Comparison of ENCODE assay signal across 20 mouse cellular contexts in the genomic region with DNA sequence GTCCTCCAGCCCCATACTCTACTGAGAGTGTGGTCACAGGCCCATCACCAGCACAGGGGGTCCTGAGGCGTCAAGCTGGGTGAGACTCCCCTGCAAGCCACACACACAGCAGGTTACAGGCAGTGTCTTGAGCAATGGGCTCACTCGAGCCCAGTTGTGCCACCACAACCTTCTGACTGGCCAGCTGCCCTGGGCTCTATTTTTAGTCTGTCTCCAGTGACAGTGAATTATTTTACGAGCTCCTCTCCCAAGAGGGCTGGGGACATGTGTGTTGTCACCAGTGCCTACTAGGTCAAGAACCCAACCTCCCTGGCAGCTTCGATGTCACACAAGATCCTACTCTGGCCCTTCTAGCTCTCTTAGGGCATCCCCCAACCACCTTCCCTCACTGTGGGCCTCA. TPM values are rescaled to one million over a fixed set of nuclear protein-coding genes. Genes with fewer than 3 reads are reported as not detected.
A peak's percentile ranks its signal among the peaks of the same experiment; 100 is the strongest.
DNase-seq lines count a peak whose midpoint lies in the region; ATAC-seq lines count a peak whose summit lies in the region.
"Had no signal": no experiment of that assay in that cellular context is flagged by ENCODE, and none has a peak within 500 bp of the region (broad histone marks: within the 10 kb centered on the region; RNA-seq: fewer than 3 reads in every experiment).

No protein-coding gene starts in this region.

- no peaks in the 10 kb centered on the region for H3K36me3 ChIP-seq in heart, embryonic 12.5 days
- H3K36me3 ChIP-seq in heart, embryonic 10.5 days: no peaks in the 10 kb centered on the region
- H3K36me3 ChIP-seq: hindbrain, embryonic 15.5 days; limb, embryonic 13.5 days; neural tube, embryonic 12.5 days had no signal

- no peak for ATAC-seq in heart, embryonic 12.5 days (ENCODE audit: insufficient number of reproducible peaks, low FRiP score)
- ATAC-seq: forebrain, embryonic 14.5 days; intestine, embryonic 16.5 days had no signal

- peaks cover 26% of the 10 kb centered on the region for H3K4me1 ChIP-seq in heart, embryonic 12.5 days (replicated peaks)
- peaks cover 20% of the 10 kb centered on the region for H3K4me1 ChIP-seq in brown adipose tissue, adult 24 weeks (ENCODE audit: control insufficient read depth, insufficient read depth, insufficient read length, low read length)
- H3K4me1 ChIP-seq in heart, embryonic 10.5 days: peaks cover 30% of the 10 kb centered on the region

- no peak overlapping the region for H3K4me2 ChIP-seq in heart, embryonic 12.5 days
- H3K4me2 ChIP-seq: hindbrain, embryonic 15.5 days; limb, embryonic 13.5 days; neural tube, embryonic 12.5 days had no signal

- no peak overlapping the region for H3K4me3 ChIP-seq in heart, embryonic 12.5 days
- H3K4me3 ChIP-seq in brown adipose tissue, adult 24 weeks (ENCODE audit: insufficient read depth, low read depth, low read length): peak overlapping the region; percentile 87
- H3K4me3 ChIP-seq in heart, embryonic 10.5 days: no peak overlapping the region
- H3K4me3 ChIP-seq: hindbrain, embryonic 15.5 days; limb, embryonic 13.5 days; neural tube, embryonic 12.5 days had no signal

- no peak overlapping the region for H3K27ac ChIP-seq in heart, embryonic 12.5 days (ENCODE audit: poor library complexity, severe bottlenecking)
- H3K27ac ChIP-seq in brown adipose tissue, adult 24 weeks (replicated peaks; ENCODE audit: low read depth, low read length): peak overlapping the region; percentile 86
- H3K27ac ChIP-seq in heart, embryonic 10.5 days: 0 out of 2 replicates have a peak overlapping the region, but pooled peaks have one; percentile 11
- H3K27ac ChIP-seq: hindbrain, embryonic 15.5 days; kidney, postnatal 0 days; limb, embryonic 13.5 days; neural tube, embryonic 12.5 days had no signal

- DNase-seq in heart, adult 18-20 months: peak; percentile 68 to 70
- peak; percentile 94 for DNase-seq in adipocyte (ENCODE audit: low spot score)
- DNase-seq in heart, embryonic 10.5 days (ENCODE audit: low spot score): no peak
- DNase-seq in thymus, adult 18-20 months: no peak
- DNase-seq in left cerebral cortex, adult 18-20 months (ENCODE audit: low spot score in 2 of 2): no peak
- DNase-seq in cerebellum, adult 11-12 months: no peak
- DNase-seq: cerebellum, postnatal 25 days; layer of hippocampus, adult 9-11 months; lung, postnatal 10 days; right cerebral cortex, postnatal 14 days; thymus, postnatal 4 days had no signal

- no peaks in the 10 kb centered on the region for H3K9me3 ChIP-seq in heart, embryonic 12.5 days (replicated peaks)
- H3K9me3 ChIP-seq in heart, embryonic 10.5 days: no peaks in the 10 kb centered on the region
- H3K9me3 ChIP-seq: hindbrain, embryonic 15.5 days; limb, embryonic 13.5 days; neural tube, embryonic 12.5 days had no signal

- peaks cover 21% of the 10 kb centered on the region for H3K27me3 ChIP-seq in heart, embryonic 12.5 days (replicated peaks)
- peaks cover 39% of the 10 kb centered on the region for H3K27me3 ChIP-seq in heart, embryonic 10.5 days (ENCODE audit: insufficient read depth, poor library complexity, severe bottlenecking)
- H3K27me3 ChIP-seq: CH12.LX had no signal

- no peak overlapping the region for H3K9ac ChIP-seq in heart, embryonic 12.5 days
- H3K9ac ChIP-seq: hindbrain, embryonic 15.5 days; limb, embryonic 13.5 days; neural tube, embryonic 12.5 days had no signal

- 59% methylated on average over 4 of the region's 4 CpGs for WGBS in heart, embryonic 12.5 days
- 52% methylated on average over 4 of the region's 4 CpGs for WGBS in heart, embryonic 10.5 days

RNA-seq across cellular contexts. Expression of gene Prkag2, which starts 4.0 kb away (rescaled TPM):
- 10 to 100 TPM; 30.8 to 31.1 TPM for total RNA-seq in heart, adult 18-20 months (2021)
- polyA plus RNA-seq in heart, embryonic 12.5 days (2016; fragmentation: Nextera tagmentation; extraction: Ambion mirVana): 105 and 107 TPM in 2 replicates
- polyA plus RNA-seq in brown adipose tissue, adult 24 weeks (2012; ENCODE audit: insufficient read depth, insufficient read length, missing spikeins): 32.6 and 60.2 TPM in 2 replicates
- polyA plus RNA-seq in heart, embryonic 10.5 days (2016; fragmentation: Nextera tagmentation; extraction: Ambion mirVana): 65.1 and 100 TPM in 2 replicates
- total RNA-seq in left cerebral cortex, adult 18-20 months (2021): 100 to 1,000 TPM; 119 TPM

Comparison
In these comparisons a context has a peak if more than half of its experiments do, and no peak if none do; other contexts are left out.
1. DNase-seq: peak in heart, adult 18-20 months (2 of 2) and adipocyte (single experiment); none in heart, embryonic 10.5 days (single experiment), thymus, adult 18-20 months (0 of 2), left cerebral cortex, adult 18-20 months (0 of 2) and cerebellum, adult 11-12 months (single experiment).